Mouse (Mus musculus) kidney, postnatal 14 days (tissue): ENCODE data around the gene Fgf10.

Experiments
- DNase-seq: peaks from one replicate; pipeline ENCODE4 v3.0.0; 2022; ENCODE audit warnings: mixed read lengths

The Fgf10 gene

GRCm38 (mm10) chr13:118669491-118669890 is at the start of gene Fgf10:
Fgf10 (plus strand) TSS chr13:118669791.
- no peak for DNase-seq

- DNase-seq = no peak
Observed at GRCm38 (mm10) chr13:118629661-118630428, 39.7 kb upstream of the Fgf10 start.

DNA sequence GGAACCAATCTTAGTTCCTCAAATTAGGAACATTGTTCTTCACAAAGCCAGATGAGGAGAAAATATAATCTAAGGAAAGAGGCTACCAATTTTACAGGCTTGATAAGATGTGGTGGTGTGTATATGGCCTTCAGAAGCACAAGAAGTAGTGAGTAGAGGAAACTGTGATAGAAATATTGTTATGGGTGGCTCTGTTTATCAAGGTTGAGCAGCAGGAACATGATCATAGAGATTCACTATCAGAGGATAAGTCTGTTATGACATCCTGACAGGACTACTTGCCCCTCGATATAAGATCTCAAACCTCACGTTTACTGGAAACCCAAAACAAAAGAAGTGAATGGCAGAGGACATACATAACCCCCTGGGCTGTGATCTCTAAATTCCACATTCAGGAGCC is 38.1 kb upstream of the Fgf10 start:
- no peak for DNase-seq

DNA sequence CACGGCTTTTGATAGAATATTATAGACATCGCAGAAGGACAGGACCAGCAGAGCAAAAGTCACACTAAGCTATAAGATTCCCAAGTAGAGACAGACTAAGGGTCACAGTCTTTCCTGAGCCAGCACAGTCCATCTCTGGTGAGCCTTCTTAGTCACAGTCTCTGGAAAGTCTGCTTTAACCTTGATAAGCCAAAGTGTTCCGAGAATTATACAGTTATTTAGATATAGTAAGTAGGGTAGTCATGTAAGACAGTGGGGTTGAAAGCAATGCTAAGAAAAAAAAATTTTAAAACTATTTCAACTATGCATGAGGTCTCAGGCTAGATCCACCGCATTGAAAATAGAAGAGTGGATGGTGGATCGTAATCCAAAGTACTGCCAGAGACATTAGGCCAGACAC is 33.5 kb upstream of the Fgf10 start:
- DNase-seq = no peak

GRCm38 (mm10) chr13:118642585-118642984 is 27.0 kb upstream of the Fgf10 start:
- DNase-seq = no peak

DNA sequence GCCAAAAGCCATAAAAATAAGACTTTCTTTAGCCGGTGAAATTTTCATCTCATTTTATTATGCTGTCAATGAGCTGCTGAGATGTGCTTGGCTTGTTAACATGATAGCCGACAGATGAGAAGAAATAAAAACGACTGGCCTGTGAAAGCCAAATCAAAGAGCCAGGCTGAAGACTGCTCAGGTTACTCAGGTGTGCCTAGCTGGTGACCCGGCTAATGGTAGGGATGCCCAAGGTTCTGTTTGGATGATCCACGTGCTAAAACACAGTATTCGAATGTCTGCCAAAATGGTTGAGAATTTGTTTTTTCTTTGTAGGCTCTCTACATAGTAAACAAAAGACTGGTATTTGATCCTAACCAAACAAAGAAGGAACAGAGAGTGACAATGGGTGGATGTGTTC is 26.5 kb upstream of the Fgf10 start:
- DNase-seq = no peak

DNA sequence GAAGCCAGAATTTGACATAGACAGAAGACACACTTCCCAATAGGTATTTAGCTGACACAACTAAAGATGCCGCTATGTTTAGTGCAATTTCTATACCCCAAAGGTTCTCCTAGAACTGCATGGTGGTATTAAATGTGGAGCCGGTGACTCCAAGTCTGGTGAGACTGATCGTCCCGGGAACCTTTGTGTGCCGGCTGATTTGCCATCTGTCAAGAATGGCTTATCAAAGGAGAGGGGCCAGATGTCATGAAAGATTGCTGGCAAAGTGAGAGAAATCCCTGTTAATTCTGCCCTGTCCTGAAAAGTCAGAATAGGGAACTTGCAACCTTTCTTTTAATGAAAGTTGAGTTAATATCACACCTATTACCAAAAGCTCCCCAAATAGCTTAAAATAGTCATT is 12.6 kb upstream of the Fgf10 start:
- DNase-seq = no peak

DNA sequence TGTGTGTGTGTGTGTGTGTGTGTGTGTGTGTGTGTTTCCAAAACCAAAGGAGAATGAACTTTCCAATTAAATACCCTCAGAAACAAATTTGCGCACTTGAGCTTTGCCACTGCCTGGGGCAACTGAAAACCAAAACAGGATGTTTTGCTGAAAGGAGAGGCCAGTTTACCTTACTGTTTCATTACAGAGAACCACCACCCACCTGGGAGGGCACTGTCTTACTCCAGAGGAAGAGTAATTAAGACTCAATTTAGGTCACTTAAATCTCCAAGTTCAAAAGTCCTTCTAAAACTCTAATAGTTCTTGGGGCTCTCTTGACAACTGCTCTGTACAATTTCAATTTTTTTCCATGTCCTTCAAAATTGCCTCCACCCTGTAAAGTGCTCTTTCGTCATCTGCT is 11.6 kb upstream of the Fgf10 start:
- DNase-seq = no peak

DNA sequence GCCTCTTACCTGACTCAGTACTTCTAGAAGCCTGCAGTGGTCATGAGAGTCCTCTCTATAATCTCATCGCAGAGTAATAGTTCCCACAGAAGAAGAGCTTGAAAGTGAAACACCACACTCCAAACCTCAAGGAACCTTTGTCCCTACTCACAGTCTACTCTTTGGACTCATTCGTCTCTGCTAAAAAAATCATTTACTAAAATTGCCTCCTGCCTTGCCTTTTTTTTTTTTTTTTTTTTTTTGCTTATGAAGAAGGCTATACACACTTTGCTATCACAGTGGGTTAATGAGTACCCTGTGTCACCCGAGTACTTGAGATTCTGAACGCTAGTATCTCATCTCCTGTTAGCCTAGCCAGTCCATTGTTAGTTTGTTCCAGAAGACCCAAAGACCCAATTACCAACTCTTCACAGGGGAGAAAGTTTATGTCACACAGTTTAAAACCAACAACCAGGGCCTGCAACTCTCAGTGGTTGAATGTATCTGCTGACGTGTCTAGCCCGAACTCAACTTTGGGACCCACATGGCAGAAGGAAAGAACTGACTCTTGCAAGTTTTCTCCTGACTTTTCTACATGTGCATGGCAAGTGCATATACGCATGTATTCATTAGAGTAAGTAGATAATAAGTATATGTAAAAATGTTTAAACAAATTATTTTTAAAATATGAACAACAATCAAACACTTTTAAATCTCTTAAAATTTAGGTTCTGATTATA is 10.8 kb upstream of the Fgf10 start:
- peak; percentile 55 for DNase-seq

DNA sequence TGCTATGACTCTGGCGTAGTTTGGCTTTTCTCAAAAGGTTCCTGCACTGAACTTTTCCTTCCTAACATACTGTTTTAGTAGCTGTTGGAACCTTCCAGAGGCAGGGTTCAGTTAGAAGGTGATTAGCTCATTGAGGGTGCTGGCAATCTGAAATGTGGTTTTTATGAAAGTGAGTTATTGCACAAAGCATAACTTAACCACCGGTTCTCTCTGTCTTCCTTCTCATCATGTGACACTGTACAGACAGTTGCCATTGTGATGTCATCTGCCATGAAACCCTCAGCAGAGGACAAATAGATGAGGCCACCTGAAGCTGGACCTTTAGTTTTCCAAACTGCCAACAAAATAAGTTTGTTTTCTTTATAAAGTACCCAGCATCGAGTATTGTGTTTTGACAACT is 7.9 kb upstream of the Fgf10 start:
- DNase-seq = no peak

GRCm38 (mm10) chr13:118664901-118665300 is 4.7 kb upstream of the Fgf10 start:
- DNase-seq = no peak

DNA sequence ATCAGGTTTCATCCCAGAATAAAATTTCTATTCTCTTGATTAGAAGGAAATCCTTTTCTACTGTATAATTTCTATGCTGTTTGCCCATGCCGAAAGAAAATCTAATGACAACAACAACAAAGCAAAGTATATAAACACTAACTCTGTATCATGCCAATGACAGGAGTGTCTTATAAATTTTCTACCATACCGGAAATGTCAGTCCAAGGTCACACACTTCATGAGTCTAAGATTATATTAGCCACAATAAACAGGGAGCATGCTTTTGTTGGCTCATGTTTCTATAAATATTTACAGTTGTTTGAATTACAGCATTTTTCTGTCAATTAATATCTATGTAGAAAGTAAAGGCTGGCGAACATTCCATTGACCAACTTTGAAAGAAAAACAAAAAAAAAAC is 9.6 kb downstream of the Fgf10 start:
- no peak for DNase-seq

GRCm38 (mm10) chr13:118693049-118693448 is 23.5 kb downstream of the Fgf10 start:
- no peak for DNase-seq

- DNase-seq = no peak
Observed at GRCm38 (mm10) chr13:118695103-118695502, 25.5 kb downstream of the Fgf10 start.

- DNase-seq = no peak
Observed at GRCm38 (mm10) chr13:118703727-118704126, 34.1 kb downstream of the Fgf10 start.

DNA sequence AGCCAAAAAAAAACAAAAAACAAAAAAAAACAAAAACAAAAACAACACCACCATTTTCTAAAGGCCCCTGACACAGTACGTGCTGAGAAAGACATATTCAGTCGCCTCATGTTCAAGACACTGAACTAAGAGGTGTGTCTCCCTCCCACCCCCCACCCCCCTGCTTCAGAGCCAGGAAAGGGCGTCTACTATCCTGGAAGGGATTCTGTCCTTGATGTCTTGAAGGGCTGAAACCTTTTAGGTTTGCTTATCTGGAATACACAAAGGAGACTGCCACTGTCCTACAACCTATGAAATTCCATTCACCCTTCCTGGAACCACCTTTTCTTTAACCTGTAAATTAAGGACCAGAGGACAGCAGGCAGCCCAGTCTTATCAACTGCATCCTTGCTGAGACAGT is 36.1 kb downstream of the Fgf10 start:
- no peak for DNase-seq

DNA sequence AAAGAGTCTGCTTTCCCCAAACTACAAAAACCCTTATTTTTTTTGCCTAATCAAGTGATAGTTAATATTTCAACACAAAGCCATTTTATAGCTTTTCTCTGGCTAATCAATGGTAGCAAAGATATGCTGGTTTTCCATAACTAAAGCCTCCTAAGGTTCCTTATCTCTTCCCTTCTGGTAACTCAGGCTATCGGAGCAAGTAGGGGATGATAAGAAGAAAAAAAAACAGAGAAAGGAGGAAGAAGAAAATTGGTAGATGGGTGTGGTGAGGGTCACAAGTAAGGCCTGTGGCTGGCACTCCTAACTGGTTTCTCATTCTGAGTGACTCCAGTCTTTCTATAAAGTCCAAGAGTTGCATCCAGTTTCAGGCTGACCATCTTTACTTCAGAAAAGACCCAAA is 40.3 kb downstream of the Fgf10 start:
- DNase-seq = no peak

- DNase-seq = peak; percentile 2
Observed at GRCm38 (mm10) chr13:118713626-118714150, 44.1 kb downstream of the Fgf10 start.

DNA sequence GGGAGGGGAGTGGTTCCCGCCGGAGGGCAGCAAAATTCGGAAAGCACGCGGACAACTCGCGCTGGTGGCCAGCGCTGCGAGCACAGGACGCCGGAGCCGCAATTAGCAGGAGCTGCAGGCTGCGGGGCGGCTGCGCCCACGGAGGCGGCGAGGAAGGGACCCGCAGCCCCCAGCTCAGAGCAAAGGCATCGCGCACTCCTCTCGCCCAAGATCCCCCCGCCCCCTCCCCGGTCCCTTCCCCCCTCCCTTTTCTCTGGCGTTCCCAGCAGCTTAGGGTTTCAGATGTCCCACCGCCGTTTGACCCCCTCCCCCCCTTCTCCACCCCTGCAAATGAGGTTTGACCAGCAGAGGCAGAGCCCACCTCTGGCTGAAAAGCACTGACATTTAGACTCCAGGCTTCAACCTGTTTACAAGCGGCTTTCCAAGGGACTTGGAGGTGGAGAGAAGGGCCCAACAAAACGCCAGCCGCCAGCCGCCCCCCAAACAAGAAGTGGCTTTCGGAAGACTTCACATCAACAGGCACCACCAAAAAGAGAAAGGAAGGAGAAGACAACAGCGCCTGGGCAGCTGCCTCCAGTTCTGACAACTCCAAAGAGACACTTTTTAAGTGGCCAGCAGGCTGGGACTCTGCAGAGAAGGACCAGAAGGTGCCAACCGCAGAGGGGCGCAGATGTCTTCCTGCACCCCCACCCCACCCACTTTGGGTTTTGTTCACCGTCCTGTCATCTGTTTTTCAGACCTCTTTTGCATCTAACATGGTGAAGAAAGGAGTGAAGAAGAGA is 44.9 kb downstream of the Fgf10 start:
- DNase-seq = peak; percentile 13

DNA sequence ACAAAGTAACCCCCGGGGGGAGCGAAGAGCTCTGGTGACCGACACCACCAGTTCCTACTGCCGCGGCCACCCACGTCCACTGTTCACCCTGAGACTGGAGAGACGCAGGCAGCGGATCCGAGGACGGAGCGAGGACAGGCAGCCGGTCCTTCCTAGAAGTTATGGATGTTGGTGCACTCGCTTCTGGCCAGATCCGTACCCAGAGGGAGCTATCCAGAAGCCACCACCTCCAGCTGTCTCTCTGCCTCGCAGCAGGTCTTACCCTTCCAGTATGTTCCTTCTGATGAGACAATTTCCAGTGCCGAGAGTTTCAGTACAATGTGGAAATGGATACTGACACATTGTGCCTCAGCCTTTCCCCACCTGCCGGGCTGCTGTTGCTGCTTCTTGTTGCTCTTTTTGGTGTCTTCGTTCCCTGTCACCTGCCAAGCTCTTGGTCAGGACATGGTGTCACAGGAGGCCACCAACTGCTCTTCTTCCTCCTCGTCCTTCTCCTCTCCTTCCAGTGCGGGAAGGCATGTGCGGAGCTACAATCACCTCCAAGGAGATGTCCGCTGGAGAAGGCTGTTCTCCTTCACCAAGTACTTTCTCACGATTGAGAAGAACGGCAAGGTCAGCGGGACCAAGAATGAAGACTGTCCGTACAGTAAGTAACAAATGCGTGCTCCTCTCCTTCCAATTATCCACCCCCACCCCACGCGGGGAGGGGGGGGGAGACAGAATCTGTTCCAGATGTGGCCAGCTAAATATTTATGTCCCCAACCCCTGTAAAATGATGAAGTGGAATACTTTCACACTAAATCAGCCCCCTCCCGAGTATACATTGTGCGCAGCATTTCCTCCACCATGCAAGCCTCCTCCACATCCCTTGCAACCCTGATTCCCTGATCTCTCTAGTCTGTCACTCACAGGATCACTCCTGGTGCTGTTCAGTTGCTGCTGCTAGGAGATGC is 45.8 kb downstream of the Fgf10 start:
- peak; percentile 3 for DNase-seq

GRCm38 (mm10) chr13:118716265-118716664 is 46.7 kb downstream of the Fgf10 start:
- DNase-seq = no peak

- DNase-seq = no peak
Observed at GRCm38 (mm10) chr13:118716726-118717125, 47.1 kb downstream of the Fgf10 start.
